Mouse (Mus musculus) fat pad, adult 2 months (tissue): ENCODE results near the gene Inhba.

Source experiments
- DNase-seq: peaks from one replicate; pipeline ENCODE4 v3.0.0-alpha.2; 2011; ENCODE audit warnings: low read depth, low spot score; ENCODE audit errors: extremely low read depth

Gene Inhba

GRCm38 (mm10) chr13:16011372-16012242 lies at the start of gene Inhba:
TSS of gene Inhba (plus strand) at chr13:16011851.
- DNase-seq, result no peak

GRCm38 (mm10) chr13:15976584-15976983 lies 35.1 kb upstream of the Inhba start:
- no peak for DNase-seq

- no peak for DNase-seq
Measured at GRCm38 (mm10) chr13:15979551-15979950, 32.1 kb upstream of the Inhba start.

GRCm38 (mm10) chr13:15982041-15982440 lies 29.6 kb upstream of the Inhba start:
- no peak for DNase-seq

- no peak for DNase-seq
Measured at GRCm38 (mm10) chr13:15985761-15986160, 25.9 kb upstream of the Inhba start.

GRCm38 (mm10) chr13:15986172-15986571 lies 25.5 kb upstream of the Inhba start:
- DNase-seq, result no peak

- no peak for DNase-seq
Measured at GRCm38 (mm10) chr13:15995314-15995713, 16.3 kb upstream of the Inhba start.

GRCm38 (mm10) chr13:16005517-16005916 lies 6.1 kb upstream of the Inhba start:
- DNase-seq, result no peak

GRCm38 (mm10) chr13:16007748-16008147 lies 3.9 kb upstream of the Inhba start:
- no peak for DNase-seq

- no peak for DNase-seq
Measured at GRCm38 (mm10) chr13:16008348-16008747, 3.3 kb upstream of the Inhba start.

GRCm38 (mm10) chr13:16009766-16010465 lies 1.7 kb upstream of the Inhba start:
- DNase-seq, result no peak

- DNase-seq, result no peak
Measured at GRCm38 (mm10) chr13:16010586-16010985, 1.1 kb upstream of the Inhba start.

GRCm38 (mm10) chr13:16012243-16012887 lies 714 bp downstream of the Inhba start:
- DNase-seq, result no peak

- DNase-seq, result no peak
Measured at GRCm38 (mm10) chr13:16014166-16014565, 2.5 kb downstream of the Inhba start.

GRCm38 (mm10) chr13:16016506-16016905 lies 4.9 kb downstream of the Inhba start:
- no peak for DNase-seq

- no peak for DNase-seq
Measured at GRCm38 (mm10) chr13:16017338-16017737, 5.7 kb downstream of the Inhba start.

GRCm38 (mm10) chr13:16017777-16018176 lies 6.1 kb downstream of the Inhba start:
- no peak for DNase-seq

GRCm38 (mm10) chr13:16018807-16019510 lies 7.3 kb downstream of the Inhba start:
- no peak for DNase-seq

- no peak for DNase-seq
Measured at GRCm38 (mm10) chr13:16020659-16021058, 9.0 kb downstream of the Inhba start.

GRCm38 (mm10) chr13:16021181-16021580 lies 9.5 kb downstream of the Inhba start:
- no peak for DNase-seq

- DNase-seq, result no peak
Measured at GRCm38 (mm10) chr13:16021849-16022248, 10.2 kb downstream of the Inhba start.
